Mouse (Mus musculus): ENCODE results near the gene Gfpt1.
"Not testable (repeated sequence)": the region's sequence is repeated elsewhere in the genome, so short reads cannot be mapped to it uniquely, and the experiment has no call there.

The Gfpt1 gene

GRCm38 (mm10) chr6:87043131-87043516 is 478 bp downstream of the Gfpt1 start:
- DNase-seq: no peak

GRCm38 (mm10) chr6:87044895-87045294 is 2.2 kb downstream of the Gfpt1 start:
- DNase-seq: no peak

GRCm38 (mm10) chr6:87045507-87045906 is 2.9 kb downstream of the Gfpt1 start:
- DNase-seq: no peak

- DNase-seq: not testable (repeated sequence)
Measured at GRCm38 (mm10) chr6:87048712-87049111, 6.1 kb downstream of the Gfpt1 start.

- no peak for DNase-seq
Measured at GRCm38 (mm10) chr6:87051886-87052425, 9.3 kb downstream of the Gfpt1 start.

GRCm38 (mm10) chr6:87054193-87054592 is 11.5 kb downstream of the Gfpt1 start:
- no peak for DNase-seq

GRCm38 (mm10) chr6:87059754-87060153 is 17.1 kb downstream of the Gfpt1 start:
- no peak for DNase-seq

GRCm38 (mm10) chr6:87063586-87063985 is 20.9 kb downstream of the Gfpt1 start:
- DNase-seq: no peak

- no peak for DNase-seq
Measured at GRCm38 (mm10) chr6:87068209-87068608, 25.6 kb downstream of the Gfpt1 start.

GRCm38 (mm10) chr6:87069195-87069900 is 26.7 kb downstream of the Gfpt1 start:
- no peak for DNase-seq

GRCm38 (mm10) chr6:87070641-87071040 is 28.0 kb downstream of the Gfpt1 start:
- no peak for DNase-seq

GRCm38 (mm10) chr6:87072759-87073158 is 30.1 kb downstream of the Gfpt1 start:
- no peak for DNase-seq

- no peak for DNase-seq
Measured at GRCm38 (mm10) chr6:87075092-87075685, 32.5 kb downstream of the Gfpt1 start.

GRCm38 (mm10) chr6:87079457-87079856 is 36.8 kb downstream of the Gfpt1 start:
- DNase-seq: no peak

GRCm38 (mm10) chr6:87085026-87085425 is 42.4 kb downstream of the Gfpt1 start:
- no peak for DNase-seq

- no peak for DNase-seq
Measured at GRCm38 (mm10) chr6:87088356-87088755, 45.7 kb downstream of the Gfpt1 start.

GRCm38 (mm10) chr6:87090877-87091276 is 48.2 kb downstream of the Gfpt1 start:
- no peak for DNase-seq

- DNase-seq: no peak
Measured at GRCm38 (mm10) chr6:87092476-87092875, 49.8 kb downstream of the Gfpt1 start.

GRCm38 (mm10) chr6:87093631-87094030 is 51.0 kb downstream of the Gfpt1 start:
- not testable (repeated sequence) for DNase-seq

GRCm38 (mm10) chr6:87099261-87099660 is 56.6 kb downstream of the Gfpt1 start:
- DNase-seq: peak; percentile 21

GRCm38 (mm10) chr6:87099671-87100296 is 57.1 kb downstream of the Gfpt1 start:
- peak; percentile 44 for DNase-seq

GRCm38 (mm10) chr6:87100297-87101020 is 57.8 kb downstream of the Gfpt1 start:
- DNase-seq: no peak

- DNase-seq: peak; percentile 84
Measured at GRCm38 (mm10) chr6:87101281-87101954, 58.8 kb downstream of the Gfpt1 start.

Measured in retina, postnatal 1 day (tissue).